Mouse (Mus musculus) midbrain, postnatal 0 days (tissue): ENCODE data around the gene Gm13271. TPM values are rescaled to one million over a fixed set of nuclear protein-coding genes. Genes with fewer than 3 reads are reported as not detected.
"Not testable (repeated sequence)": the region's sequence is repeated elsewhere in the genome, so short reads cannot be mapped to it uniquely, and the experiment has no call there.

Source experiments
- ATAC-seq: fragments of 200-750 bp; cut with Nextera tagmentation; 2 replicates; pipeline ENCODE4 v1.8.0; 2017; ENCODE audit warnings: moderate number of reproducible peaks, mild to moderate bottlenecking, moderate TSS enrichment, moderate library complexity; ENCODE audit not compliant: low FRiP score
- DNase-seq: peaks from one replicate; pipeline ENCODE4 v3.0.0-alpha.2; 2015; ENCODE audit warnings: low spot score
- H3K27ac ChIP-seq: fragments of 300-500 bp; sonication (generic); 2 replicates; pipeline ENCODE4 v1.5.1; 2014; ENCODE audit warnings: low read depth, mild to moderate bottlenecking, low read length, mixed read lengths
- H3K27me3 ChIP-seq: fragments of 300-500 bp; sonication (generic); 2 replicates; pipeline ENCODE4 v1.6.1; 2014; ENCODE audit warnings: low read length, control low read depth, mixed read lengths; ENCODE audit not compliant: insufficient read depth
- H3K36me3 ChIP-seq: fragments of 300-500 bp; sonication (generic); 2 replicates; pipeline ENCODE4 v1.6.1; 2014; ENCODE audit warnings: low read length, control low read depth, mixed read lengths; ENCODE audit not compliant: insufficient read depth
- H3K4me1 ChIP-seq: fragments of 300-500 bp; sonication (generic); 2 replicates; pipeline ENCODE4 v1.6.1; 2014; ENCODE audit warnings: mild to moderate bottlenecking, control low read depth, antibody characterized with exemption, low read length, mixed read lengths; ENCODE audit not compliant: insufficient read depth
- H3K4me2 ChIP-seq: fragments of 300-500 bp; sonication (generic); 2 replicates; pipeline ENCODE4 v1.6.1; 2014; ENCODE audit warnings: low read depth, mild to moderate bottlenecking, low read length, mixed read lengths; ENCODE audit not compliant: poor library complexity, severe bottlenecking
- H3K4me3 ChIP-seq: fragments of 300-500 bp; sonication (generic); 2 replicates; pipeline ENCODE4 v1.5.1; 2014; ENCODE audit warnings: low read depth, mild to moderate bottlenecking, low read length, moderate library complexity
- H3K9ac ChIP-seq: fragments of 300-500 bp; sonication (generic); replicated peaks from 2 replicates; pipeline ENCODE4 v1.6.1; 2014; ENCODE audit warnings: mild to moderate bottlenecking, low read length, moderate library complexity, mixed read lengths; ENCODE audit not compliant: poor library complexity, severe bottlenecking
- H3K9me3 ChIP-seq: fragments of 300-500 bp; sonication (generic); 2 replicates; pipeline ENCODE4 v1.6.1; 2016; ENCODE audit warnings: low read length, control low read depth
- CTCF ChIP-seq: IDR thresholded peaks from 2 replicates; pipeline ENCODE4 v1.5.1; 2016; ENCODE audit warnings: antibody characterized with exemption, mild to moderate bottlenecking
- WGBS: fragments of 180-500 bp; shearing (Covaris S2); extraction: QIAGEN DNeasy Blood & Tissue Kit; methylation state at CpG from one replicate; pipeline ENCODE4 v1.1.7; 2014; 5-methylcytosine and 5-hydroxymethylcytosine counted together
- polyA plus RNA-seq: library from polyadenylated mRNA; unstranded; fragments of >200 nt; fragmentation: Nextera tagmentation; extraction: Ambion mirVana; gene quantifications from 2 replicates; pipeline ENCODE4 v1.2.1, GENCODE M21; 2015
- total RNA-seq: library from RNA; depleted of rRNA; stranded (reverse); fragments of >200 nt; gene quantifications from 2 replicates; pipeline ENCODE4 v1.2.3, GENCODE M21; 2014

The Gm13271 gene
- total and polyA plus RNA-seq, 2 experiments from 2014 or later = not detected

DNA sequence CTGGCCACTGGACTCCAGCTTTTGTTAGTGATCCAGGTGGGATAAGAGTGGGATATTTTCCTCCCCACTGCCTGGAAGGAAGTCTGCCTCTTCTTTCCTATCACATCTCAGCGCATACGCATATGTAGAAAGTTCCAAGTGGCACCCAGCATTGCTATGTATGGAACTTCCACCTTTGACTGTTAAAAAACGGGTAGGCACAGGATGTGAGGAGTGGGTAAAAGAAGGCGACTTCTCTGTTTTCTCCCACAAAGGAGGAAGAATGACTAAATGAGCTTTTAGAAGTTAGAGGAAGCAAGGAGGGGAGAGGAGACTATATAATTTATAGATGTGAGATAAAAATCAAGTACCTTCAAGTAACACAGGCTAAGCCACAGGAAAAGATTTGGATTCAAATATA is 13.2 kb upstream of the Gm13271 start:
- TF ChIP-seq CTCF = no peak
- no peak overlapping the region for H3K27ac ChIP-seq
- H3K4me1 ChIP-seq = no peaks in the 10 kb centered on the region
- ATAC-seq (no peak), DNase-seq (no peak)
- no peak overlapping the region for H3K4me2 ChIP-seq
- no peak overlapping the region for H3K4me3 ChIP-seq
- no peaks in the 10 kb centered on the region for H3K9me3 ChIP-seq
- H3K36me3 ChIP-seq = no peaks in the 10 kb centered on the region
- no peak overlapping the region for H3K9ac ChIP-seq
- no peaks in the 10 kb centered on the region for H3K27me3 ChIP-seq
- WGBS = 84% methylated on average over 4 of the region's 4 CpGs

DNA sequence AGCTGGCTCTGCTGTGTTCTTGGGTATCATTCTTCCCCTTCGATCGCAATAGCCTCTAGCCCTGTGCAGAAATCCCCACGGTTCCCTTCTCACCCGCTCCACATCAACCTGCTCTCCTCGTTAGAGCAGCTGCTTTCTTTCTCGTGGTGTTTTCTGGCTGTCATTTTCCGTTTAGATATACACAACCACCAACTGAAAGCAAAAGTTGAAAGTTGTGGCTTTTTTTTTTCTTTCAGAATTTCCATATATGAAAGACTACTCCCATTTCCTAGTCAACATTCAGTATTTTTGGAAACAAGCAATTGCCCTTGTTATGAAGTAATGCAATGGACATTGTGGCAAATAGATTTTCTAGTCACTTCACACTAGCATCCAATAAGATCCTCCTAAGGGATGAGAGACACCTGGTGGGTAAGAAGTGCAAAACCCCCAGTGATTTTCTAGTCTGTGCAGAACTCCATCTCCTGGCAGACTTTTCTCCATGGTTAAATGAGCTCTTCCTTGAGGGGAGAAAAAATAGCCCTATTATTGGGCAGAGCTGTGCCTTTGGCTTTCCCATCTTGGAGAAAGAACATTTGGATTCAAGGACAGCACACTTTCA is 11.8 kb upstream of the Gm13271 start:
- H3K9ac ChIP-seq = no peak overlapping the region
- no peak overlapping the region for H3K4me2 ChIP-seq
- ATAC-seq = no peak
- TF ChIP-seq CTCF = peak; percentile 60
- H3K9me3 ChIP-seq = no peaks in the 10 kb centered on the region
- no peak overlapping the region for H3K27ac ChIP-seq
- no peak overlapping the region for H3K4me3 ChIP-seq
- H3K27me3 ChIP-seq = no peaks in the 10 kb centered on the region
- H3K36me3 ChIP-seq = no peaks in the 10 kb centered on the region
- WGBS = 69% methylated on average over 7 of the region's 7 CpGs
- DNase-seq = no peak
- no peaks in the 10 kb centered on the region for H3K4me1 ChIP-seq

DNA sequence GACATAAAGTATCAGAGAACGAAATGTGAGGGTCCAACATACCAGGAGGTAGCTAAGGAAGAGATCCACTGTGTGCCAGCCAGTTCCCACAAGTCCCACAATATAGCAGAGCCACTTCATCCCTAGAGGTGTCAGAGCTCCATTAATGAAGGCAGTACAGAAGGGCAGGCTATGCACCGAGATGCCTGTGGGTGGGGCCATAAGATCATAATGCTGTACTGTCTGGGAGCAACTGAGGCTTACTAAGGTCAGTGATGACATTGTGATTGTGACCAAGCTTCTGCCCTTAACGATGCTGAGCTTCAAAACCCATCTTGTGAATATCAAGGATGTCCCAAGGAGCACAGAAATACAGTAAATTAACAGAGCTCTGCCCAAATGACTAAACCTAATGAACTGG is 10.5 kb upstream of the Gm13271 start:
- Histone ChIP-seq H3K4me1 (no peaks in the 10 kb centered on the region), H3K4me2 (no peak overlapping the region), H3K27me3 (no peaks in the 10 kb centered on the region), H3K9me3 (no peaks in the 10 kb centered on the region), H3K9ac (no peak overlapping the region), H3K36me3 (no peaks in the 10 kb centered on the region), H3K27ac (no peak overlapping the region), H3K4me3 (no peak overlapping the region)
- DNase-seq = no peak
- no peak for TF ChIP-seq CTCF
- WGBS = 83% methylated on average over 3 of the region's 3 CpGs
- ATAC-seq = no peak

DNA sequence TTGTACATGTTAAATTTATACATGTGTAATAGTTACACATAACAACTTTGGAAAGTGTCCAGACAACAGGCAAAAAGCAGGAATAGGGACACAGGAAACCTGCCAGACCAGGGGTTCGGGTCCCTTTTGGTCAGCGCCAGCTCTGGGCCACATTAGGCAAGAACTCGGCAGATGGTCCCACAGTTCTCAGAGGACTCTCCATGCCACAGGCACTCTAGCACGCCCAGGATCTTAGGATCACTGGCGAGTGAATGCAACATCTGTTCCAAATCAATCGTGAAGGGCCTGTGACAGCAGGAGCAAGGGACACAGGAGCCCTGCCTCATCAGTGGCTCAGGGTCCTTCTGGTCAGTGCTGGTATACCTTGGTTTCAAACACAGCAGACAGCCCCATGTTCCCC is 4.7 kb upstream of the Gm13271 start:
- 70% methylated on average over 6 of the region's 6 CpGs for WGBS

DNA sequence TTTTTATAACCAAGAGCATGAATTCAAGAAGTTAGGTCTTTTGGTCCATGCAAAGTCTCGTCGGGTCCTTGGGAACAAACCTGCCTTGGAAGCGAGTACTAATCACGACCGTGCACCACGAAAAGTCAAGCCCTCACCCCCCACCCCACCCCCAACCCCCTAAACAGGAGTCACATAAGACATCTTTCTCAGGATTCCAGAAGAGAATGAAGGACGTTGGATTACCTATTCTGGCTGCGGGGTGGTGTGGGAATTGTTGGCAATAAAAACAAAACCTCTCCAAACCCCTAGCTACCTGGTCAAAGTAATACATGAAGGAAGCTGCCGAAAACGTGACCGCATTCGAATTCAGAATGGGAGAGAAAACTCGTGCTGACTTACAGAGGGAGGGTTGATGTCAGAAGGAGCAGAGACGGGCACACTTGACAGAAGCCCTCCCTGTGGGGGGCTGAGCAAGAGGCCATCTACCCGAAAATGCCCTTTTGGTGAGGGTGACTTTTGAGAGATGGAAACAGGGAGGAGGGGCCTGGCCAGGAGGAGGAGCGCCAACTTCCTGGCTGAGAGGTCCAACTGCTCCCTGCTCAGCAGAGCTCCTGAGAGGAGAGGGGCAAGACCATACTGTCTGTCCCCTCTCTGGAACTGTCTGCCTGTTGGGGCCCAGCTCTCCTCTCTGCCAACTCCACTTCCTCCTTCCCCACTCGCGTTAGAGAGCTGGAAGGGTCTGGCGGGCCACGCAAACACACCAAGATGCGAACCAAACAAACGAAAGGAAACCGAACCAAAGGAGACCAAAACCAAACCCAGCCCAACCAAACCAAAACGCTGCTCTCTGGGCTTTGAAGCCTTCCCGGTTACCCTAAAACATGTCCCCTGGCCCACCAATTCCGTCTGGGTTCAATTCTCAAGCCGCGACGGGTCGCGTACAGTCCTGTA is 2.2 kb downstream of the Gm13271 start:
- DNase-seq, H3K4me1 ChIP-seq, H3K27ac ChIP-seq, H3K27me3 ChIP-seq, ATAC-seq, H3K9me3 ChIP-seq, H3K36me3 ChIP-seq: not testable (repeated sequence)
- H3K4me3 ChIP-seq = peak overlapping the region; percentile 37
- H3K9ac ChIP-seq = 0 out of 2 replicates have a peak overlapping the region, but pooled peaks have one; percentile 29
- peak overlapping the region; percentile 65 for H3K4me2 ChIP-seq
- WGBS = 10% methylated on average over 28 of the region's 31 CpGs

More for the DNA sequence above, 4.7 kb upstream of the Gm13271 start:
- TF ChIP-seq CTCF = no peak
- H3K9me3 ChIP-seq = no peaks in the 10 kb centered on the region
- H3K4me3 ChIP-seq = no peak overlapping the region
- no peak overlapping the region for H3K9ac ChIP-seq
- DNase-seq (no peak), ATAC-seq (no peak)
- no peak overlapping the region for H3K4me2 ChIP-seq
- H3K36me3 ChIP-seq = no peaks in the 10 kb centered on the region
- H3K27me3 ChIP-seq = no peaks in the 10 kb centered on the region
- H3K4me1 ChIP-seq = no peaks in the 10 kb centered on the region
- H3K27ac ChIP-seq = no peak overlapping the region

DNA sequence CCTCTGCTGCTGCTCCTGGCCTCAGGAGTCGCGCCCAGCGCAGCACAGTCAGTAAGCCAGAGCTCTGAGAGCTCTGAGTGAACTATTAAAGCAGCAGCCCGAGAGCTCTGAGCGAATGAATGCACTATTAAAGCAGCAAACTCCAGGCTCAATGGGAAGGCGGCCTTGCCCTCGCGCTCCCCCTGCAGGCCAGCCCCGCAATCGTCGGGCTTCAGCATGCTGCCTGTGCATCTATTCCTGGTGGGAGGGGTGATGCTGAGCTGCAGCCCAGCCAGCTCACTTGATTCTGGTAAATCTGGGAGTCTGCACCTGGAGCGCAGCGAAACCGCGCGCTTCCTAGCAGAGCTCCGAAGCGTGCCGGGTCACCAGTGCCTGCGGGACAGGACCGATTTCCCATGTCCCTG is 3.0 kb downstream of the Gm13271 start:
- H3K4me3 ChIP-seq = peak overlapping the region; percentile 37
- H3K27me3 ChIP-seq, H3K9me3 ChIP-seq, H3K36me3 ChIP-seq, H3K27ac ChIP-seq, H3K4me1 ChIP-seq: not testable (repeated sequence)
- H3K4me2 ChIP-seq = peak overlapping the region; percentile 65
- ATAC-seq (peak; percentile 99), DNase-seq (peak; percentile 93)
- H3K9ac ChIP-seq = 0 out of 2 replicates have a peak overlapping the region, but pooled peaks have one; percentile 29
- WGBS = under 1% methylated on average over 11 of the region's 21 CpGs
- TF ChIP-seq CTCF = peak; percentile 73

DNA sequence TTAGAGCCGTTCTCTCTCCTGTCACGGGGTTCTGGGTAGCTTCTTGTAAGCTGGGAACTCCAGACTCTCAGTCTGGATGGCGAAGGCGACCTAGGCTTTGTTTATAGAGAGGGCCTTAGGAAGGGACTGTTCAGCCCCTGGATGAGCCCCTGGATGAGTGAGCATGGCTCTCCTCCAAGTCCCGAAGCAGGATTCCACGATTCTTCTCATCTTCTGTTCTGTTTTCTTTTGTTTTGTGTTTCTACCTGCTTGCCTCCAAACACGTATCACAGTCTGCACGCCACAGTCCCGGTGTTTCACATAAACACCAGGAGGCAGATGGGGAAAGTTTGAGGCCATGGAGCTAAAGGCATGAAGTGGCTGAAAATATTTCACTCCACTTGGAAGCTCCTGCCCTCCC is 4.1 kb downstream of the Gm13271 start:
- DNase-seq, ATAC-seq, H3K9me3 ChIP-seq, H3K4me1 ChIP-seq, H3K9ac ChIP-seq, H3K36me3 ChIP-seq, H3K27me3 ChIP-seq, H3K27ac ChIP-seq, H3K4me3 ChIP-seq, H3K4me2 ChIP-seq: not testable (repeated sequence)
- 88% methylated on average over 9 of the region's 9 CpGs for WGBS

DNA sequence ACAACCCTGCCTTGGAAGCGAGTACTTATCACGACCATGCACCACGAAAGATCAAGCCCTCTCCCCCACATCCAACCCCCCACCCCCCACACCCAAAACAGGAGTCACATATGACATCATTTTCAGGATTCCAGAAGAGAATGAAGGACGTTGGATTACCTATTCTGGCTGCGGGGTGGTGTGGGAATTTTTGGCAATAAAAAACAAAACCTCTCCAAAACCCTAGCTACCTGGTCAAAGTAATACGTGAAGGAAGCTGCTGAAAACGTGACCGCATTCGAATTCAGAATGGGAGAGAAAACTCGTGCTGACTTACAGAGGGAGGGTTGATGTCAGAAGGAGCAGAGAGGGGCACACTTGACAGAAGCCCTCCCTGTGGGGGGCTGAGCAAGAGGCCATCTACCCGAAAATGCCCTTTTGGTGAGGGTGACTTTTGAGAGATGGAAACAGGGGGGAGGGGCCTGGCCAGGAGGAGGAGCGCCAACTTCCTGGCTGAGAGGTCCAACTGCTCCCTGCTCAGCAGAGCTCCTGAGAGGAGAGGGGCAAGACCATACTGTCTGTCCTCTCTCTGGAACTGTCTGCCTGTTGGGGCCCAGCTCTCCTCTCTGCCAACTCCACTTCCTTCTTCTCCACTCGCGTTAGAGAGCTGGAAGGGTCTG is 5.1 kb downstream of the Gm13271 start, which contains the start of gene Gm13283:
Gm13283 (plus strand) TSS at position 510 of the 659 bp plus-strand sequence.
- Histone ChIP-seq H3K4me2 (peak within 1 kb of the TSS; percentile 42), H3K4me3 (peak within 1 kb of the TSS; percentile 20; the same call in 1 of the 2 replicates)
- H3K9ac ChIP-seq, H3K9me3 ChIP-seq, DNase-seq, H3K4me1 ChIP-seq, H3K27ac ChIP-seq, H3K36me3 ChIP-seq, H3K27me3 ChIP-seq, ATAC-seq: not testable (repeated sequence)
- WGBS = 37% methylated on average over 6 of the region's 14 CpGs
